Mouse (Mus musculus) embryo, embryonic 11 days (tissue): ENCODE results near the gene Tmco1.

Source experiments
- DNase-seq: peaks from one replicate; pipeline ENCODE4 v3.0.0-alpha.2; 2015

Tmco1 gene

GRCm38 (mm10) chr1:167284258-167284836 lies 23.8 kb upstream of the Tmco1 start:
- DNase-seq, result peak; percentile 90

DNA sequence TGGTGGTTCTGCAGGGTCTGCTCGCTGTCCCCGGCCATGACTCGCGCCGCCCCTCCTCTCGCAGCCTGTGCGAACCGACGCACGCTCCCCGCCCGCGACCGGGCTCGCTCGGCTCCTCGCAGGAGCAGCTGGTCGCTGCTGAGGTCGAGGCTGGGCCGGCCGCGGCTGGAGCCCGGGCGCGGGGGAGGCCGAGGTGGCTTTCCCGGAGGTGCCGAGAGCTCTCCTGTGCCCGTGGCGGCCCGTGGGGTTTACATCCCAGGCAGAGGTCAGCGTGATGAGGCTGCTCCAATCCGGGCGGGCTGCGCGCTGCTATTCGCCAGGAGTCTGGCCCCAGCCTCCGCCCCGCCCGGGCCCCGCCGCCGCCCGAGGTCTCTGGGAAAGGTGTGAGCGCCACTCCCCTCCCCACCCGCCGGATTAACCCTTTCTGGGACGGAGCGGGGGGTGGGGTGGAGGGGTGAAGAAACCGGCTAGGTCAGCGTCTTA lies 23.3 kb upstream of the Tmco1 start:
- peak; percentile 95 for DNase-seq

DNA sequence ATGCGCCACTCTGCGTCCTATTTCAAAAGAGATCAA lies 23.0 kb upstream of the Tmco1 start, which contains the start of gene Uck2:
TSS of gene Uck2 (minus strand) at position 1 of the 36 bp plus-strand sequence.
- DNase-seq, result no peak

- DNase-seq, result no peak
Observed at GRCm38 (mm10) chr1:167285356-167285755, 22.8 kb upstream of the Tmco1 start.

DNA sequence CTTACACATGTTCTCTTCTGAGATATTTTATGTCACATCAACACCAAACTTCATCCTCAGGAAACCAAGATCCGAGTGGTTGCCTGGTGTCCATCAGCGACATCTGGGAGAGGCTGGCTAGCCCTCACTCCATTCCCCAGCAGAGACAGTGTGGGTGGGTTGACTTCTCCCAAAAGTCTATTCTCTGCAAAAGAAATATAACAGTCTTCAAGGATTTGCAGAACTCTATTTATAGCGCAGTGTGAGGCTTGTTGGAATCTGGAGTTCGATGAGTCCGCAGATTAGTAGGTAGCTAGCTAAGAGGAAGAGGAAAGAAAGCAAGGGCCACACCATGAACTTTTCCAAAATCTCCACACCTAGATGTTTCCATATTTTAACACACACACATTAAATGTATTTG lies 21.0 kb upstream of the Tmco1 start:
- DNase-seq, result no peak

DNA sequence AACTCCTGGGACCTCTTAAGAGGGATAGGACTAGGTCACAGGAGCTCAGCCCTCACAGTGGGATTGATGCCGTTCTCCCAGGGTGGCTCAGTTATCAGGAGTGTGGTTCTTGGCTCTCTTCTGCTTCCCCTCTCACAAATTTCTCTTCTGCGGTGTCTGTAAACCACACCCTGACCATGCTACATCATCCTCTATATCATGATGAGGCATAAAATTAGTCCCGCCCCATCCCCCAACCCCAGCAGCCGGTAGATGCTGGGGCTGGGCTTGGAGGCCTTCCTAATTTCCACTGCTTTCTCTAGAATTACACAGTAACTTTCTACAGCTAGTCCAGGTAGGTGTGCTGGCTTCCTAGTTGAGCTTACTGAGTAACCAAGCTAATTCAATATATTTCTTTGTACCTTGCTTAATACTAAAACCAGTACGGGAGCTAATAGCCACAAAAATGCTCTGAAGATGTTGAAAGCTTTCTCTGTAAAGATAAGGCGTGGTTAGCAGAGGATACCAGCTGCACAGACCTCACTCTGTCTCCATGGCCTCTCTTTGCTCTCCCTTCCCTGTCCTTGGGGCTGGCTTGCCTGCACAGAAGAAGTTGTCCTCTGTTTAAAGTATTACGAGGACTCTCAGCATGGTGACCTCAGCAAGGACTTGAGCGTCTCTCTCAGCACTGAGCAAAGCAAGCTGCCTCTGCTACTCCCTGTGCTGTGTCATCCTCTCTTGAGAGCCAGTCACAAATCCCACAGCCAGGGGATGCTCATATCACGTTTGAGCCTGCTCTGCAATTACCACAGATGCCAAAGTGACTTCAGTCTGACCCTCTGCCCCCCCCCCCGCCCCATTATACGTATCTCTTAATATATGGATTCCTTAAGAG lies 19.3 kb upstream of the Tmco1 start:
- DNase-seq, result no peak

DNA sequence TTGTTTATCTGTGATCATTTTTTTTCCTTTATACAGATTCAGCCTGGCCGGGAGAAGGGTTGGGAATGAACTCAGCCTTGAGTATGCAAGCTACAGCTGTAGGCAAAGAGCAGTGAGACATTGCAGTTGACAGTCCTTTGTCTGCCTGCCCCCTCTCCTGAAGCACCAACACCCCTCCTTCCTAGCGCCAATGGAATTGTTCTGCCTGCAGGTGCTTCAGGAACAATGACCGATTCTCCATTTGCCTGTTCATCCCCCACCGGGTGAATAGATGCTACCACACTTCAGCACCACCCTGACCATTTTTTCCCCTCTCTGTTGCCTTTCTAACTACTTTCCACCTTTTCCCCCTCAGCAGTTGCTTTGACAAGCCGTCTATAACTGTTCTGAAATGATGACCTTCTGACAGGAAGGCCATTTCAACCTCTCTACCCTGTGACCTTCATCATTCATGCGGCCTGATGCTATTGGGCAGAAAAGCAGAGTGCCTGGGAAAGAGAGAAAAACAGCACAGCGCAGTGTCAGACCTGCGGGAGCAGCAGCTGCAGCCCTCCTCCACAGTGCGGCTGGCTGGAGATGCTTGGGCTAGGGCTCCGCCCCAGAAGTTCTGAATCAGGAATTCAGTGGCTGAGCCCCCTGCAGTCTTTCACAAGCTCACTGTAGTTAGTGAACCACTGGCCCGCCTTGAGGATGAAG lies 18.5 kb upstream of the Tmco1 start:
- DNase-seq, result peak; percentile 74

- no peak for DNase-seq
Observed at GRCm38 (mm10) chr1:167290263-167290592, 17.9 kb upstream of the Tmco1 start.

DNA sequence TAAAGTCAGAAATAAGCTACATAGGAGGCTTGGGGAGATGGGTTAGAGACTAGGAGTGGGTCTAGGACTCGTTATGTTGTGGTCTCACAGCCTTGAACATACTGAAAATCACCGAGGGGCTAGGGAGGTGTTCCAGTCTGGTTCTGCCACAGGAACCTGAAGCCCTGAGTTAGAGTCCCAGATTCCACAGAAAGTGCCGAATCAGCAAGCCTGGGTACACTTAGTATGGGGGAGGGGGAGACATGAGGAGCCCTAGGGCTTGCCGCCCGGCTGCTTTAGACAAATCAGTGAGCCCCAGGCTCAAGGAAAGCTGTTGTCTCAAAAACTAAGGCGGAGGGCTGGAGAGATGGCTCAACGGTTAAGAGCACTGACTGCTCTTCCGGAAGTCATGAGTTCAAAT lies 16.6 kb upstream of the Tmco1 start:
- DNase-seq, result no peak

- DNase-seq, result no peak
Observed at GRCm38 (mm10) chr1:167292447-167292846, 15.7 kb upstream of the Tmco1 start.

DNA sequence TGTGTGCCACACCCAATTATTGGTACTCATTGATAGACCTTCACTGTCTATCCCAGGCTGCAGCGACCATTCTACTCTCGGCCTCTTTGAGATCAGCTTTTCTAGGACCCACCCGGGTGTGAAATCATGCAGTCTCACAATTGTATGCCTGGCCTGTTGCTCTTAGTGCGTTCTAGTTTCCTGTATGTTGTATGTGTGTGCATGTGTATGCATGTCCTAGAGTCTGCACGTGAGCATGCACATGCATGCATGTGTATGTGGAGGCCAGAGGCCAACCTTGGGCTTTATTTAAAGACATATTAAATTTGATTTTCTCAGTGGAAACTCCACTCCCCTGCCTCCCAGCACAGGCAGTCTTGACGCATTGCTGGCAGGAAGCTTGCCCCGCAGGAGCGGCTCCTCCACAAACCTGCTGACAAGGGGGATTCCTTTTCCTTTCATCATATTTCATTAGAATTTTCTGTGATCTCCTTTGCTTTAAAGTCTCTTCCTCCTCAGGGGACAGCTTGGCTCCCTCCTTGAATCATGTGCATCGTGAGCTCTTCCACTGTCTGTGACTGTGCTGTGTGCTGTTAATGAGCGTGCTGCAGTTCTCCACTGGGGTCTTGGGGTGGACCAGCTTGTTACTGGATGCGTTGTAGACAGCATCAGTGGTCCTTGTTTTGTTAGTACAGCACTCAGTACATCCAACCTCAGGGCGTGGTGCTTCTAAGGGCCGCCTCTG lies 12.3 kb upstream of the Tmco1 start:
- DNase-seq, result no peak

DNA sequence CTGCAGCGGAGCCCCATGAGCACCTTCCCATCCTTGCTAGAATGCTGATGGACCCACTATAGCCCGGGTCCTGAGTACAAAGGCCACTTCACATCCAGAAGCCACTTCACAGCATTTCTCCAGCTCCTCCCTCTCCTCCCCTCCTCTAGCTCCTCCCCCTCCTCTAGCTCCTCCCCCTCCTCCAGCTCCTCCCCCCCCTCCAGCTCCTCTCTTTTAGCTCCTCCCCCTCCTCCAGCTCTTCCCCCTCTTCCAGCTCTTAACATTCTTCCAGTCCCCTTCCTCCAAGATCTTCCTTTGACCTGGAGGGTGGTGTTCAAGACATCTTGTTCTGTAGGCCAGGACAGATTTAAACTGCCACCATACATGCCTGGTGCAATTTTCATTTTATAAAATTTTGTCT lies 8.1 kb upstream of the Tmco1 start:
- DNase-seq, result no peak

- DNase-seq, result no peak
Observed at GRCm38 (mm10) chr1:167305501-167306137, 2.6 kb upstream of the Tmco1 start.

DNA sequence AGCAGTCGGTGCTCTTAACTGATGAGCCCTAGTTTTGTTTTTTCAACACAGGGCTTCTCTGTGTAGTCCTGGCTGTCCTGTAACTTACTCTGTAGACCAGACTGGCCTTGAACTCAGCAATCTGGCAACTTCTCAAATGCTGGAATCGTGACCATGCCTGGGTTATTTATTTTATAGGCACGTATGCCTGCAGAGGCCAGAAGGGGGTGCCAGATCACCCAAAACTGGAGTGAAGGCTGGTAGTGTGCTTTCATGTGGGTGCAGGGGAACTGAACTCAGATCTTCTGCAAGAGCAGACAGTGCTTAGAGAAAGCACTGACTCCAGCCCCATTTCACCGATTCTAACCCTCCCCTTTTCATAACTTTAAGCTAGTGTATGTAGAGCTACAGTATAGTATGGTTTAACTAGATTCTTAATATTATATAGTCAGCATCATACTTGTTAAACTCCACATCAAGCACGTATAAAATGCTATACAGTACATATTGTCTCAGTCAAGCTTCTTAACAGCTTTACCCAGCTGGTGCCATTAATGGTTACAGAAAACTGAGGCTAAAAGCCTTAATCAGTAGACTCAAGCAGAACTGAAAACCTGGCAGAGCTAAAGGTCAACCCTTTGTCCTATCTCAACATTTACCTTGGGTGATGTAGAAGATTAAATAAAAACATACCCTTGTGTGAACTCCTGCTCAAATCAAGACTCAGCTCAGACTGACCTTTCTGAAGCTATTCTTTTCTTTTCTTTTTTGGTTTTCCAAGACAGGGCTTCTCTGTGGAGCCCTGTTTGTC lies 1.5 kb upstream of the Tmco1 start:
- DNase-seq, result peak; percentile 47

- DNase-seq, result no peak
Observed at GRCm38 (mm10) chr1:167307674-167308073, 504 bp upstream of the Tmco1 start.

DNA sequence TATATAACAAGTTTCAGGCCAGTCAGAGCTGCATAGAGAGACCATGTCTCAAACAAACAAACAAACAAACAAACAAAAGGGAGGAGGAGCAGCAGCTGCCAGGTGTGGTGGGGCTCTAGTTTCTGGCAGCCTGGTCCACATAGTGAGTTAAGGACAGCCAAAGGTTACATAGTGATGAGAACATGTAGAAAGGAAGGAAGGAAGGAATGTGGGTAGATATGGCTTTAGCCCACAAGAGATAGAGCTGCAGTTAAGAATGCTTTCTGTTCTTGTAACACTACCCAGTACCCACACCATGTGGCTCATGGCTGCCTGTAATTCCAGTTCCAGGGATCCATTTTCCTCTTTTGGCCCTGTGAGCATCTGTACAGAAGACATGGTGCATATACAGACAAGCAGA lies 4.2 kb downstream of the Tmco1 start:
- DNase-seq, result no peak

DNA sequence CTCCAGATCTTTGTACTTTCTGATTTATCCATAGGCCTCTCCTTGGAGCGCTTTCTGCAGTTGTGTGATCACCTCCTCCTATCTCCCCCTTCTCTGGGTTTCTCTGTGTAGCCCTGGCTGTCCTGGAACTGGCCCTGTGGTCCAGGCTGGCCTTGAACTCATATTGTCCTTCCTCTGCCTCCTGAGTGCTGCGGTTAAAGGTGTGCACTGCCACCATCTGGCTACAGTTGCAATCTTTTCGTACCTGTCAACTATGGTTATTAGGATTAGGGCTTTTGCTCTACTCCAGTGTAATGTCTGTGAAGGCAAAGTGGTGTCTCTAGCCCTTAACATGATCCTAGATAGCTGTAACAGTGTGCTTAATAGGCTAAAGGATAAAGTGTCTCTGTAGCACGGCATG lies 5.0 kb downstream of the Tmco1 start:
- DNase-seq, result no peak

GRCm38 (mm10) chr1:167321691-167322090 lies 13.5 kb downstream of the Tmco1 start:
- DNase-seq, result no peak

GRCm38 (mm10) chr1:167328776-167329175 lies 20.6 kb downstream of the Tmco1 start:
- DNase-seq, result no peak

- no peak for DNase-seq
Observed at GRCm38 (mm10) chr1:167331106-167331505, 22.9 kb downstream of the Tmco1 start.

- no peak for DNase-seq
Observed at GRCm38 (mm10) chr1:167336398-167336797, 28.2 kb downstream of the Tmco1 start.

- peak; percentile 88 for DNase-seq
Observed at GRCm38 (mm10) chr1:167337463-167338095, 29.4 kb downstream of the Tmco1 start.
